Mouse (Mus musculus): Measurements from ENCODE around the gene Edn1. TPM values are rescaled to one million over a fixed set of nuclear protein-coding genes. Genes with fewer than 3 reads are reported as not detected.

Edn1 gene
- total and polyA plus RNA-seq, 3 experiments: 2.2 to 3.2 (median 3.0) TPM

GRCm38 (mm10) chr13:42276774-42277454 lies 24.4 kb upstream of the Edn1 start:
- DNase-seq: no peak
- 71% methylated on average over 9 of the region's 9 CpGs for WGBS
- TF ChIP-seq POLR2A (IDR thresholded peaks at IDR 0.05; ENCODE audit: insufficient read depth, low read depth, low read length) (no peak), EP300 (IDR thresholded peaks at IDR 0.05; ENCODE audit: insufficient read depth, low read depth, low read length) (no peak), CTCF (IDR thresholded peaks at IDR 0.05) (no peak)
- Histone ChIP-seq H3K27ac (no peak overlapping the region), H3K36me3 (ENCODE audit: control insufficient read depth, insufficient read depth, low read length) (no peaks in the 10 kb centered on the region), H3K79me2 (replicated peaks; ENCODE audit: control insufficient read depth, insufficient read depth, low read length) (no peaks in the 10 kb centered on the region), H3K27me3 (ENCODE audit: control insufficient read depth, insufficient read depth, low read length) (no peaks in the 10 kb centered on the region), H3K9ac (ENCODE audit: low read depth, low read length) (no peak overlapping the region), H3K4me1 (ENCODE audit: control insufficient read depth, insufficient read depth, low read length) (no peaks in the 10 kb centered on the region), H3K4me3 (no peak overlapping the region)
- intact Hi-C loops (cut with DNase I): no loop called here

DNA sequence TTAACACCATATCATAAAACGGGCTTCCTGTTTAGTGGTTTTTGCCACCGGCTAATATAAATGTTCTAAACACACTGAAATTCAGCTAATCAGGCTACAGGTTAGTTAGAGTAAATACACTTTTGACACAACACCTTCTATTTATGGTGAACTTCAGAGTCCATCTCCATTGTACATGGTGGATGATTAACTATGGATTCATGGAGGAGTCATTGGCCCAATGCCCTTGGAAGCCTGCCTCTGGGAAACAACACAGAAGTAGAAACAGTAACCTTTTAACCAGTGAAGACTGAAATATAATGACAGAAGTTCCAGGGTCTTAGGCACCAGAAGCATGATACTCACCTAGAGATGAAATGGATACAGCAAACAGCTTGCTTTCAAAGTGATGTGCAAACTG lies 23.5 kb upstream of the Edn1 start:
- H3K79me2 ChIP-seq (replicated peaks; ENCODE audit: control insufficient read depth, insufficient read depth, low read length): no peaks in the 10 kb centered on the region
- 91% methylated on average over 2 of the region's 2 CpGs for WGBS
- no peak overlapping the region for H3K4me3 ChIP-seq
- no peaks in the 10 kb centered on the region for H3K36me3 ChIP-seq (ENCODE audit: control insufficient read depth, insufficient read depth, low read length)
- no peak overlapping the region for H3K9ac ChIP-seq (ENCODE audit: low read depth, low read length)
- TF ChIP-seq POLR2A (IDR thresholded peaks at IDR 0.05; ENCODE audit: insufficient read depth, low read depth, low read length): no peak
- no peak for TF ChIP-seq EP300 (IDR thresholded peaks at IDR 0.05; ENCODE audit: insufficient read depth, low read depth, low read length)
- TF ChIP-seq CTCF (IDR thresholded peaks at IDR 0.05): no peak
- H3K27me3 ChIP-seq (ENCODE audit: control insufficient read depth, insufficient read depth, low read length): no peaks in the 10 kb centered on the region
- intact Hi-C loops (cut with DNase I): no loop called here
- no peak overlapping the region for H3K27ac ChIP-seq
- no peaks in the 10 kb centered on the region for H3K4me1 ChIP-seq (ENCODE audit: control insufficient read depth, insufficient read depth, low read length)
- no peak for DNase-seq

DNA sequence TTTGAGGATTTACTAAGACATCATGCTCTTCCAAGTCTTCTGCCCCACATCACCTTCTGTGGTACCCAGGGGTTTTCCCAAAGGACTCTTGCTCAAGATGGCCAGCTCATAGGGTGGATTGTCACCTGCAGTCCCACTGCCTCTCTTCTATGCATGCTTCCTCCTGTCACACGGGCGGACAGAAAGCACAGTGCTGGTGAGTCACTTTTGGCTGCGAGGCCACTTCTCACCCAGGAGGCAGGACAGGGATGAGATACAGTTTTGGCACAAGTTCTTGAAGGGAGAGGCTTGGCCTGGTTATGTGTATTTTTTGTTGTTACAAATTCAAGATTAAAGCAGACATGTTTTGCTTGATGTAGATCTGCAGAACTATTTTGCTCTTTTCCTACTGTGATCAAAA lies 15.4 kb upstream of the Edn1 start:
- no peak overlapping the region for H3K9ac ChIP-seq (ENCODE audit: low read depth, low read length)
- no peak overlapping the region for H3K4me3 ChIP-seq
- no peaks in the 10 kb centered on the region for H3K27me3 ChIP-seq (ENCODE audit: control insufficient read depth, insufficient read depth, low read length)
- DNase-seq: peak; percentile 37 to 57
- H3K27ac ChIP-seq: no peak overlapping the region
- H3K79me2 ChIP-seq (replicated peaks; ENCODE audit: control insufficient read depth, insufficient read depth, low read length): no peaks in the 10 kb centered on the region
- no peaks in the 10 kb centered on the region for H3K36me3 ChIP-seq (ENCODE audit: control insufficient read depth, insufficient read depth, low read length)
- TF ChIP-seq POLR2A (IDR thresholded peaks at IDR 0.05; ENCODE audit: insufficient read depth, low read depth, low read length) (no peak), EP300 (IDR thresholded peaks at IDR 0.05; ENCODE audit: insufficient read depth, low read depth, low read length) (0 out of 2 replicates have a peak, but pooled peaks have one; percentile 19)
- H3K4me1 ChIP-seq (ENCODE audit: control insufficient read depth, insufficient read depth, low read length): no peaks in the 10 kb centered on the region
- intact Hi-C loops (cut with DNase I): no loop called here
- 21% methylated on average over 3 of the region's 3 CpGs for WGBS

- intact Hi-C loops (cut with DNase I): no loop called here
- 88% methylated on average over 4 of the region's 4 CpGs for WGBS
Observed at GRCm38 (mm10) chr13:42286768-42287167, 14.5 kb upstream of the Edn1 start.

GRCm38 (mm10) chr13:42292593-42292992 lies 8.7 kb upstream of the Edn1 start:
- no peak overlapping the region for H3K27ac ChIP-seq
- H3K9ac ChIP-seq (ENCODE audit: low read depth, low read length): no peak overlapping the region
- H3K4me1 ChIP-seq (ENCODE audit: control insufficient read depth, insufficient read depth, low read length): peaks cover 4% of the 10 kb centered on the region
- H3K27me3 ChIP-seq (ENCODE audit: control insufficient read depth, insufficient read depth, low read length): no peaks in the 10 kb centered on the region
- WGBS: 58% methylated on average over 5 of the region's 5 CpGs
- TF ChIP-seq EP300 (IDR thresholded peaks at IDR 0.05; ENCODE audit: insufficient read depth, low read depth, low read length): no peak
- TF ChIP-seq CTCF (IDR thresholded peaks at IDR 0.05): no peak
- no peak for TF ChIP-seq POLR2A (IDR thresholded peaks at IDR 0.05; ENCODE audit: insufficient read depth, low read depth, low read length)
- intact Hi-C loops (cut with DNase I): no loop called here
- H3K79me2 ChIP-seq (replicated peaks; ENCODE audit: control insufficient read depth, insufficient read depth, low read length): no peaks in the 10 kb centered on the region
- no peak overlapping the region for H3K4me3 ChIP-seq
- no peaks in the 10 kb centered on the region for H3K36me3 ChIP-seq (ENCODE audit: control insufficient read depth, insufficient read depth, low read length)
- no peak for DNase-seq

More at GRCm38 (mm10) chr13:42286768-42287167, 14.5 kb upstream of the Edn1 start:
- Histone ChIP-seq H3K79me2 (replicated peaks; ENCODE audit: control insufficient read depth, insufficient read depth, low read length) (no peaks in the 10 kb centered on the region), H3K9ac (ENCODE audit: low read depth, low read length) (no peak overlapping the region), H3K4me3 (no peak overlapping the region), H3K4me1 (ENCODE audit: control insufficient read depth, insufficient read depth, low read length) (no peaks in the 10 kb centered on the region), H3K27ac (no peak overlapping the region), H3K36me3 (ENCODE audit: control insufficient read depth, insufficient read depth, low read length) (no peaks in the 10 kb centered on the region), H3K27me3 (ENCODE audit: control insufficient read depth, insufficient read depth, low read length) (no peaks in the 10 kb centered on the region)
- DNase-seq: no peak
- TF ChIP-seq POLR2A (IDR thresholded peaks at IDR 0.05; ENCODE audit: insufficient read depth, low read depth, low read length) (no peak), EP300 (IDR thresholded peaks at IDR 0.05; ENCODE audit: insufficient read depth, low read depth, low read length) (no peak), CTCF (IDR thresholded peaks at IDR 0.05) (no peak)

DNA sequence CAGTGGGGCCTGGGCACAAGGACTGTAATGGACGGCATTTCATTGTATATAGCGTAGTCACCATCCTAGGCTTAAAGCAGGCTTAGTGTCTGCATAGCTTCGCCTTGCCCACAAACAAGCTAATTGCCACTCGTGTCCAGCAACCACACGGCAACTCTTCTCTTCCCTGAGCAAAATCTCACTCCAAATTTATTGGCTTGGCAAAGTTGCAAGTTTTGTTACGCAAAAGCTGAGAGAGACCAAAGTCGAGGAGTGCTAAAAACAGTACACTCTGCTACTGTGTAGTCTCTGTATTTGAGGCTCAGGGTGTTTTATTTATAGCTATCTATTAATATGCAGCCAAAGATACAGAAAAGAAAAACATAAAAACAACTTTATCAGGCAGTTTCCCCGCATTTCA lies 3.0 kb upstream of the Edn1 start:
- TF ChIP-seq POLR2A (IDR thresholded peaks at IDR 0.05; ENCODE audit: insufficient read depth, low read depth, low read length) (no peak; the same call in 1 of the 2 replicates), EP300 (IDR thresholded peaks at IDR 0.05; ENCODE audit: insufficient read depth, low read depth, low read length) (no peak), CTCF (IDR thresholded peaks at IDR 0.05) (no peak)
- 40% methylated on average over 8 of the region's 8 CpGs for WGBS
- H3K27ac ChIP-seq: peak overlapping the region; percentile 79
- intact Hi-C loops (cut with DNase I): loop anchor here (5.0 kb wide), 1 partner anchor 591 kb away; no protein-coding TSS in a partner anchor
- no peaks in the 10 kb centered on the region for H3K27me3 ChIP-seq (ENCODE audit: control insufficient read depth, insufficient read depth, low read length)
- H3K4me1 ChIP-seq (ENCODE audit: control insufficient read depth, insufficient read depth, low read length): peaks cover 6% of the 10 kb centered on the region
- peak overlapping the region; percentile 43; the same call in 1 of the 2 replicates for H3K9ac ChIP-seq (ENCODE audit: low read depth, low read length)
- H3K36me3 ChIP-seq (ENCODE audit: control insufficient read depth, insufficient read depth, low read length): no peaks in the 10 kb centered on the region
- no peak overlapping the region for H3K4me3 ChIP-seq
- no peaks in the 10 kb centered on the region for H3K79me2 ChIP-seq (replicated peaks; ENCODE audit: control insufficient read depth, insufficient read depth, low read length)
- DNase-seq: peak; percentile 34 to 41

All from heart, adult 2 months (tissue).